Mouse (Mus musculus): ENCODE measurements around the gene Gsk3a. TPM values are rescaled to one million over a fixed set of nuclear protein-coding genes. Genes with fewer than 3 reads are reported as not detected.
"Not testable (repeated sequence)": the region's sequence is repeated elsewhere in the genome, so short reads cannot be mapped to it uniquely, and the experiment has no call there.

Gsk3a gene
- total and polyA plus RNA-seq, 3 experiments = 45.8 to 76.1 (median 47.5) TPM

GRCm38 (mm10) chr7:25265743-25266142 lies 28.1 kb upstream of the Gsk3a start:
- H3K4me3 ChIP-seq (replicated peaks in 1 of 3; ENCODE audit: low read depth in 2 of 3, low read length in 2 of 3, poor library complexity in 1 of 3); in situ Hi-C loops (cut with MboI; ENCODE audit: low pct_ligation_motif_present, low pct_unique_long_range_greater_than_20kb, low sequenced_read_pairs); dilution Hi-C loops (cut with MboI; ENCODE audit: extremely low pct_ligation_motif_present, extremely low pct_unique_long_range_greater_than_20kb, low sequenced_read_pairs); DNase-seq (ENCODE audit: extremely low read depth); H3K36me3 ChIP-seq (replicated peaks in 1 of 2; ENCODE audit: control insufficient read depth in 1 of 2, insufficient read depth in 1 of 2, low read length in 1 of 2); H3K27ac ChIP-seq (ENCODE audit: insufficient read depth, low read depth); H3K79me2 ChIP-seq (replicated peaks; ENCODE audit: control insufficient read depth, extremely low read depth, insufficient read depth, poor library complexity, severe bottlenecking); H3K27me3 ChIP-seq (replicated peaks); H3K9me3 ChIP-seq (replicated peaks; ENCODE audit: low read length); H3K4me2 ChIP-seq (ENCODE audit: insufficient read depth, low read depth, poor library complexity, severe bottlenecking); H3K9ac ChIP-seq (ENCODE audit: insufficient read depth, low read depth): not testable (repeated sequence)
- peaks cover 12 to 21% of the 10 kb centered on the region in 2 experiments for H3K4me1 ChIP-seq (ENCODE audit: control insufficient read depth in 1 of 2, insufficient read depth in 2 of 2)

GRCm38 (mm10) chr7:25263968-25264870 lies 26.6 kb upstream of the Gsk3a start:
- dilution Hi-C loops (cut with MboI; ENCODE audit: extremely low pct_ligation_motif_present, extremely low pct_unique_long_range_greater_than_20kb, low sequenced_read_pairs) (no loop called here), in situ Hi-C loops (cut with MboI; ENCODE audit: low pct_ligation_motif_present, low pct_unique_long_range_greater_than_20kb, low sequenced_read_pairs) (no loop called here)
- Histone ChIP-seq H3K4me3 (replicated peaks in 1 of 3; ENCODE audit: low read depth in 2 of 3, low read length in 2 of 3, poor library complexity in 1 of 3) (no peak overlapping the region), H3K27ac (ENCODE audit: insufficient read depth, low read depth) (no peak overlapping the region), H3K9ac (ENCODE audit: insufficient read depth, low read depth) (no peak overlapping the region), H3K4me2 (ENCODE audit: insufficient read depth, low read depth, poor library complexity, severe bottlenecking) (no peak overlapping the region), H3K79me2 (replicated peaks; ENCODE audit: control insufficient read depth, extremely low read depth, insufficient read depth, poor library complexity, severe bottlenecking) (0 out of 2 replicates have a peak, but pooled peaks cover 2% of the 10 kb centered on the region), H3K9me3 (replicated peaks; ENCODE audit: low read length) (no peaks in the 10 kb centered on the region), H3K4me1 (ENCODE audit: control insufficient read depth in 1 of 2, insufficient read depth in 2 of 2) (peaks cover 0 to 9% of the 10 kb centered on the region in 2 experiments; a peak in 3 of 4 replicates), H3K36me3 (replicated peaks in 1 of 2; ENCODE audit: control insufficient read depth in 1 of 2, insufficient read depth in 1 of 2, low read length in 1 of 2) (no peaks in the 10 kb centered on the region), H3K27me3 (replicated peaks) (no peaks in the 10 kb centered on the region)
- TF ChIP-seq MAZ (IDR thresholded peaks at IDR 0.05; ENCODE audit: low read depth, low read length) (no peak), JUN (IDR thresholded peaks at IDR 0.05; ENCODE audit: insufficient read depth, low read depth, low read length) (no peak), CHD2 (IDR thresholded peaks at IDR 0.05; ENCODE audit: low read length) (no peak), CHD1 (IDR thresholded peaks at IDR 0.05; ENCODE audit: low read depth, low read length) (no peak), MAX (IDR thresholded peaks at IDR 0.05; ENCODE audit: low read length) (no peak), E2F4 (IDR thresholded peaks at IDR 0.05; ENCODE audit: insufficient replicate concordance, low read depth, low read length) (no peak), EP300 (IDR thresholded peaks at IDR 0.05; ENCODE audit: low read length) (no peak), CTCF (conservative IDR thresholded peaks at IDR 0.05 in 1 of 2, IDR thresholded peaks at IDR 0.05 in 1 of 2; ENCODE audit: low read depth in 2 of 2, low read length in 2 of 2) (no peak), MYC (IDR thresholded peaks at IDR 0.05; ENCODE audit: low read depth, low read length) (no peak), ZMIZ1 (IDR thresholded peaks at IDR 0.05; ENCODE audit: low read depth, low read length) (no peak)
- no peak for DNase-seq (ENCODE audit: extremely low read depth)

- TF ChIP-seq TBP (conservative IDR thresholded peaks at IDR 0.05; ENCODE audit: low read depth, low read length) = no peak
- TF ChIP-seq JUN (IDR thresholded peaks at IDR 0.05; ENCODE audit: insufficient read depth, low read depth, low read length) = no peak
- TF ChIP-seq EP300 (IDR thresholded peaks at IDR 0.05; ENCODE audit: low read length) = no peak
- TF ChIP-seq RAD21 (IDR thresholded peaks at IDR 0.05; ENCODE audit: low read depth, low read length) = no peak
- no peak for TF ChIP-seq CHD1 (IDR thresholded peaks at IDR 0.05; ENCODE audit: low read depth, low read length)
- TF ChIP-seq GABPA (IDR thresholded peaks at IDR 0.05; ENCODE audit: insufficient replicate concordance, low read depth, low read length) = no peak
- TF ChIP-seq ELF1 (IDR thresholded peaks at IDR 0.05; ENCODE audit: low read depth, low read length) = no peak
- no peak for TF ChIP-seq POLR2A (IDR thresholded peaks at IDR 0.05; ENCODE audit: low read depth, low read length)
- TF ChIP-seq SIN3A (IDR thresholded peaks at IDR 0.05; ENCODE audit: low read length) = no peak
- no peak for TF ChIP-seq SMC3 (IDR thresholded peaks at IDR 0.05; ENCODE audit: low read depth, low read length)
- TF ChIP-seq NELFE (IDR thresholded peaks at IDR 0.05; ENCODE audit: low read depth, low read length) = no peak
- no peak for TF ChIP-seq USF1 (IDR thresholded peaks at IDR 0.05; ENCODE audit: low read depth, low read length)
- no peak for TF ChIP-seq USF2 (conservative IDR thresholded peaks at IDR 0.05; ENCODE audit: low read depth, low read length)
- no peak for TF ChIP-seq ZMIZ1 (IDR thresholded peaks at IDR 0.05; ENCODE audit: low read depth, low read length)
- no peak for TF ChIP-seq ZNF384 (IDR thresholded peaks at IDR 0.05; ENCODE audit: low read depth, low read length)
- no peak for TF ChIP-seq MAZ (IDR thresholded peaks at IDR 0.05; ENCODE audit: low read depth, low read length)
- no peak for TF ChIP-seq E2F4 (IDR thresholded peaks at IDR 0.05; ENCODE audit: insufficient replicate concordance, low read depth, low read length)
- TF ChIP-seq RCOR1 (conservative IDR thresholded peaks at IDR 0.05; ENCODE audit: low read depth, low read length) = no peak
- TF ChIP-seq CHD2 (IDR thresholded peaks at IDR 0.05; ENCODE audit: low read length) = no peak
- Histone ChIP-seq H3K79me2 (replicated peaks; ENCODE audit: control insufficient read depth, extremely low read depth, insufficient read depth, poor library complexity, severe bottlenecking) (no peaks in the 10 kb centered on the region), H3K27me3 (replicated peaks) (no peaks in the 10 kb centered on the region), H3K4me1 (ENCODE audit: control insufficient read depth in 1 of 2, insufficient read depth in 2 of 2) (peaks cover 0 to 6% of the 10 kb centered on the region in 2 experiments; a peak in 3 of 4 replicates), H3K9ac (ENCODE audit: insufficient read depth, low read depth) (no peak overlapping the region), H3K4me2 (ENCODE audit: insufficient read depth, low read depth, poor library complexity, severe bottlenecking) (no peak overlapping the region), H3K4me3 (replicated peaks in 1 of 3; ENCODE audit: low read depth in 2 of 3, low read length in 2 of 3, poor library complexity in 1 of 3) (no peak overlapping the region), H3K27ac (ENCODE audit: insufficient read depth, low read depth) (no peak overlapping the region), H3K36me3 (replicated peaks in 1 of 2; ENCODE audit: control insufficient read depth in 1 of 2, insufficient read depth in 1 of 2, low read length in 1 of 2) (no peaks in the 10 kb centered on the region), H3K9me3 (replicated peaks; ENCODE audit: low read length) (no peaks in the 10 kb centered on the region)
- dilution Hi-C loops (cut with MboI; ENCODE audit: extremely low pct_ligation_motif_present, extremely low pct_unique_long_range_greater_than_20kb, low sequenced_read_pairs) = no loop called here
- no peak for DNase-seq (ENCODE audit: extremely low read depth)
- in situ Hi-C loops (cut with MboI; ENCODE audit: low pct_ligation_motif_present, low pct_unique_long_range_greater_than_20kb, low sequenced_read_pairs) = no loop called here
Measured at GRCm38 (mm10) chr7:25261896-25262295, 24.2 kb upstream of the Gsk3a start.

All from CH12.LX (cell line).